Mouse (Mus musculus) embryonic fibroblast, embryonic 13.5 days (primary cell): ENCODE data around the gene Gm16434. TPM values are rescaled to one million over a fixed set of nuclear protein-coding genes. Genes with fewer than 3 reads are reported as not detected.
A peak's percentile ranks its signal among the peaks of the same experiment; 100 is the strongest.
"Not testable (repeated sequence)": the region's sequence is repeated elsewhere in the genome, so short reads cannot be mapped to it uniquely, and the experiment has no call there.

Experiments used
- H3K27ac ChIP-seq: 2 replicates; pipeline ENCODE4 v1.5.1; 2012; ENCODE audit warnings: low read length, control low read depth, inconsistent platforms; ENCODE audit not compliant: insufficient read depth
- H3K4me1 ChIP-seq: 2 replicates; pipeline ENCODE4 v1.6.1; 2011; ENCODE audit warnings: low read length; ENCODE audit not compliant: control insufficient read depth, insufficient read depth
- H3K4me3 ChIP-seq: 2 replicates; pipeline ENCODE4 v1.5.1; 2011; ENCODE audit warnings: mild to moderate bottlenecking, control low read depth, low read length; ENCODE audit not compliant: insufficient read depth
- CTCF ChIP-seq: IDR thresholded peaks from 2 replicates; pipeline ENCODE4 v1.5.1; 2011; ENCODE audit warnings: mild to moderate bottlenecking, control low read depth, low read length, moderate library complexity, borderline replicate concordance; ENCODE audit not compliant: insufficient read depth
- polyA plus RNA-seq: library from polyadenylated mRNA; stranded (reverse); fragments of >200 nt; gene quantifications from 2 replicates; pipeline ENCODE4 v1.2.4, GENCODE M21; 2011; ENCODE audit warnings: low read depth; ENCODE audit not compliant: missing spikeins, insufficient read length

The Gm16434 gene
- polyA plus RNA-seq, result not detected in 2 replicates

DNA sequence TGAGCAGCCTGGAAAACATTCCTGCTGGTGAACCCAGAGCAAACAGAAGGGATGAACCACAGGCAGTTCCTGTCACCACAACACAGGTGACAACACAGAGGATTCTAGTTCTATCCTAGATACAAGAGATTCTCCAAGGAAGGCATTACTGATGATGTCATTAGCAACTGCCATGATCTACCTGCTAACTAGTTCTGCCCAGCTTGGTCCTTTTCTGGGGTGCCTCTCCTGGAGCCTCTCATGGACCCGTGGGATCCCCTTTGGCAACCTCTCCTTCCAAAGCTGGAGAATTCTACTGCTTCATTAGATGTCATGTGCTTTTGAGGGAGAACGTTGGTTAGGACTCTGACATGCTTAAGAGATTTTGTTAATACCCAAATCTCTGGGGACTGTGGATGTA lies at the start of gene Gm16434:
Gene Gm16434 (minus strand): TSS at position 101 of the 400 bp plus-strand sequence.
- H3K27ac ChIP-seq, H3K4me3 ChIP-seq, H3K4me1 ChIP-seq: not testable (repeated sequence)

DNA sequence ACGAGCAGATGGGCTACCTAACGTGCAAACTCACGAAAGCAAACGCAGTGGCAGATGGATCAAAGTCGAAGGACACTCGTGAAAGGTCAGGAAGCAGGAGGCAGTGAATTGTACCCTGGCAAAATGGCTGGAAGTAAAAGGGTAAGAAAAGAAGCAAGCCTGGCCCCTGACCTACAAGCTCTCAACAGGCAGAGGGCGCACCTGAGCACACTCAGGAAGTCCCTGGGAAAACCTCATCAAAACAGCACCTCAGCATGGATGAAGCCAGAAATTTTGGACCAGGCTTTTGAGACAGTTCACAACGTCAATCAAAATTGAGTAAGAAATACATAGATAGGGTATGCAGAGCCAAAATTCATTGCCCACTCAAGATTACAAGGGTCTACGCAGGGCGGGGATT lies 49.2 kb upstream of the Gm16434 start:
- H3K4me3 ChIP-seq, H3K4me1 ChIP-seq, H3K27ac ChIP-seq: not testable (repeated sequence)
- TF ChIP-seq CTCF, result peak; percentile 31; the same call in 1 of the 2 replicates

DNA sequence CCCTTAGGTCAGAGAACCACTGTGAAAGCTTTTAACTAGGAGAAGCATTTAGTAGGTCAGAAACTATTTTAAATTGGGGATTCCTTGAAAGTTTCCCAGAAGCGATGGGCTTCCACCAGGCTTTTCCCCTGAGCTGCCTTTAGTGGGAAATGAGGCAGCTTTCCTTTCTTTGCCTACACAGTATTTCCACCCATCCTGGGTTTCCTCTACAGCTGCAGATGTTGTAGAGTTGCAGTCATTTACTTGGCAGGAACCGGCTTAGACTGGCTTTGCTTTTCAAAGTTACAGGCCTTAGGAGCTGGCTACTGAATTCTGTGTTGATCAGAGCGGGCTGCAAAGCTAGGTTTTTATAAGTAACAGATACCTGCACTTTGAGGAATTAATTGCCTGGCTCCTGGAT lies 5.7 kb upstream of the Gm16434 start:
- not testable (repeated sequence) for H3K27ac ChIP-seq, H3K4me3 ChIP-seq, H3K4me1 ChIP-seq

DNA sequence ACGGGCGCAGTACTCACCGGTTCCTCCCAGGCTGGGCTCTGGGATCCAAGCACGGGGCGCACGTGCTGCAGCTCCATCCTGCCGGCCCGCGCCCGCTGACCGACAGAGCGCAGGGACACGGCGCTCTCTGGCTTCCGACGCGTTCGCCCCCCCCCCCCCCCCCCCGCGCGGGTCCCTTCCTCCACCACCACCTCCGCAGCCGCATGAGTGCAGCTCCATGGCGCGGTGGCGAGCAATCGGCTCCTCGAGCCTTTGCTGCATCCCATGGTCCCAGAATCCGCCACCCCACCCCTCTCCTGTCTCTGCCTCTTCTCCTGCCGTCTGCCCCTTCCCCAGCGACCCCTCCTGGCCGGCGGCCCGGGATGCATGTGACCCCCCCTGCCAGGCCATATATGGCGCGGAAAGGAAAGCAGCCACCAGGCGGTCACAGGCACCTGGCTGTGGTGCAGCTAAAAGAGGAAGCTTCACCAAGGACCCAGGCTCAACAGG lies 19.8 kb downstream of the Gm16434 start, which contains the start of gene Gm3512:
Gene Gm3512 (minus strand): TSS at position 51 of the 489 bp plus-strand sequence.
- not testable (repeated sequence) for H3K4me1 ChIP-seq, H3K27ac ChIP-seq, H3K4me3 ChIP-seq

Other genes starting within 250 kb of the Gm16434 start
- gene Gm6356, start 220.7 kb downstream of the Gm16434 start, polyA plus RNA-seq, result not detected in 2 replicates
- not detected in 2 replicates for gene Gm10406, start 167.1 kb downstream of the Gm16434 start, polyA plus RNA-seq
- gene Gm3685, start 149.6 kb downstream of the Gm16434 start, polyA plus RNA-seq, result not detected in 2 replicates
- not detected in 2 replicates for gene Gm3696, start 93.9 kb downstream of the Gm16434 start, polyA plus RNA-seq
- gene Gm6676, start 69.1 kb downstream of the Gm16434 start, polyA plus RNA-seq, result not detected in 2 replicates
- 0.95 and 3.2 TPM in 2 replicates for gene Gm3512, start 20.0 kb downstream of the Gm16434 start, polyA plus RNA-seq
- gene Gm3727, start 70.2 kb upstream of the Gm16434 start, polyA plus RNA-seq, result not detected in 2 replicates
- not detected in 2 replicates for gene Gm3739, start 120.5 kb upstream of the Gm16434 start, polyA plus RNA-seq
- gene Gm5797, start 137.9 kb upstream of the Gm16434 start, polyA plus RNA-seq, result not detected in 2 replicates
- not detected in 2 replicates for gene Gm8374, start 170.6 kb upstream of the Gm16434 start, polyA plus RNA-seq